Mouse (Mus musculus) gastrocnemius, adult 2 months (tissue): ENCODE data around the gene Lect2. TPM values are rescaled to one million over a fixed set of nuclear protein-coding genes. Genes with fewer than 3 reads are reported as not detected.

Source experiments
- DNase-seq: peaks from one replicate; pipeline ENCODE4 v3.0.0; 2022
- H3K27ac ChIP-seq: fragments of 200-600 bp; 2 replicates; pipeline ENCODE4 v1.8.1; 2022; ENCODE audit warnings: mild to moderate bottlenecking
- H3K4me3 ChIP-seq: fragments of 200-600 bp; 2 replicates; pipeline ENCODE4 v1.8.1; 2022; ENCODE audit warnings: mild to moderate bottlenecking, moderate library complexity
- CTCF ChIP-seq: fragments of 200-600 bp; IDR thresholded peaks from 2 replicates; pipeline ENCODE4 v1.8.1; 2022; ENCODE audit warnings: antibody characterized with exemption, mild to moderate bottlenecking, moderate library complexity
- intact Hi-C: fragments of 180-260 bp; cut with DNase I; formaldehyde crosslinking; loops from one replicate; pipeline ENCODE4 v1.15.1; 2025
- long read RNA-seq, 2 experiments: library from polyadenylated mRNA; stranded (forward); transcript quantifications; one replicate each; pipeline ENCODE4 v2.0.0; 2021
- total RNA-seq, 2 experiments: library from RNA; stranded (reverse); gene quantifications; 2 replicates each; pipeline ENCODE4 v1.2.3; 2021

Lect2 gene
- not detected for total RNA-seq
- long read RNA-seq, experiment 1 = 0 reads
- long read RNA-seq, experiment 2 = 0 reads

GRCm38 (mm10) chr13:56548401-56548800 is at the start of gene Lect2:
Lect2 (minus strand) TSS chr13:56548502.
- no peak for TF ChIP-seq CTCF
- H3K27ac ChIP-seq = no peak within 1 kb of the TSS
- H3K4me3 ChIP-seq = no peak within 1 kb of the TSS
- intact Hi-C loops = no loop called here
- DNase-seq = no peak

GRCm38 (mm10) chr13:56597296-56597695 is 49.0 kb upstream of the Lect2 start:
- no peak for DNase-seq
- Histone ChIP-seq H3K4me3 (no peak overlapping the region), H3K27ac (no peak overlapping the region)
- no peak for TF ChIP-seq CTCF
- intact Hi-C loops = no loop called here

DNA sequence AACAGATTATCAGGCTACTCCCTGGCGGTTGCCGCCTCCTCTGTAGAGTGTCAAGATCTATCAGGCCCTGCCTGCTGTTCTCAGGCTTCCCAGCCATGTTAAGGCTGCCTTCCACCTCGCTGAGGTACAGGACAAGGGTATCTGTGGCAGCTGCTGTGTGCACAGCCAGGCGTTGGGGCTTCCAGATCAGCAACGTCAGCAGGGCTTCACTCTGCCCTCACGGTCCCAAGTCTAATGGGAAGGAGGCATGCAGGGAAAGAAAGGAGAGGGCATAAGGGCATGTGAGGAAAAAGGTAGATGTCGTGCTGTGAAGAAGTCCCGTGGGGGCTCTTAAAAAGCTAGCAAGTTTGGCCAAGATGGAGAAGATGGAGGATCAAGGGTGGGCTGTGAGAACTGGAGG is 46.9 kb upstream of the Lect2 start:
- no peak for TF ChIP-seq CTCF
- no peak overlapping the region for H3K27ac ChIP-seq
- no peak overlapping the region for H3K4me3 ChIP-seq
- intact Hi-C loops = no loop called here
- DNase-seq = no peak

- DNase-seq = no peak
- Histone ChIP-seq H3K27ac (no peak overlapping the region), H3K4me3 (no peak overlapping the region)
- intact Hi-C loops = no loop called here
- no peak for TF ChIP-seq CTCF
Measured at GRCm38 (mm10) chr13:56593961-56594391, 45.7 kb upstream of the Lect2 start.

DNA sequence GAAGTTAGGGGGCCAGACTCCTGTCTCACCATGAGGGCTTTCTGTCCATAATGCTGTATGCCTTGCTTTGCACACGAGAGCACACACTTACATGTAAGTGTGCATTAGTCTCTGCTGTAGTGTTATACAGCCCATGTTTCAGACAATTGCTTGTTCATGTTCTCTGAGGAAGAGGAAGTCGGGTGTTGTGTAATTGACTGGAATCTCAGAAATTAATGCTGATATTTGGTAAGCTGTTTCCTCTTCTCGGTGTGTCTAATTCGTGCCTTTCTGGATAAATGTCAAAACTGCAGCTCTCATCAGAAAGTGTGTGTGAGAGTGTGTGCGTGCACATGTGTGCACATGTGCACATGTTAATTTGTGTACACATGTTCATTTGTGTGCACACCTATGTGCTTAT is 44.9 kb upstream of the Lect2 start:
- H3K4me3 ChIP-seq = no peak overlapping the region
- no peak for TF ChIP-seq CTCF
- intact Hi-C loops = no loop called here
- DNase-seq = no peak
- H3K27ac ChIP-seq = no peak overlapping the region

DNA sequence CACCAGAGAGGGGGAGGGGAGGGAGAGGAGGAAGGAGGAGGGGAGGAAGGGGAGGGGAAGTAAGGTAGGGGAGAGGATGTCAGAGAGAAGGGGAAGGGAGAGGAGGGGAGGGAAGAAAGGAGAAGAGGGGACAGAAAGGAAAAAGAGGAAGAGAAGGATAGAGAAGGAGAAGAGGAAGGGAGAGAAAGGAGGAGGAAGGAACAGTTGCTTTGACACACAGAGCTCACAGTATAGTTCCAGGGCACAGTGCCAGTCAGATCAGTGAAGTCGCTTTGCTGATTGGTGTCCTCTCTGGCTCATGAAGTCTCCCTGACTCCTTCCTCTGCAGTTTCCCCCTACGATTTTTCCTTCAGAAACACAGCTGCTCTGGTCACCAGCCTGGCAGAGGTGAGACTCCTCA is 43.6 kb upstream of the Lect2 start:
- TF ChIP-seq CTCF = no peak
- intact Hi-C loops = no loop called here
- no peak overlapping the region for H3K4me3 ChIP-seq
- DNase-seq = no peak
- H3K27ac ChIP-seq = no peak overlapping the region

GRCm38 (mm10) chr13:56591191-56591590 is 42.9 kb upstream of the Lect2 start:
- TF ChIP-seq CTCF = no peak
- H3K4me3 ChIP-seq = no peak overlapping the region
- H3K27ac ChIP-seq = peak overlapping the region; percentile 24
- DNase-seq = peak; percentile 55
- intact Hi-C loops = no loop called here

DNA sequence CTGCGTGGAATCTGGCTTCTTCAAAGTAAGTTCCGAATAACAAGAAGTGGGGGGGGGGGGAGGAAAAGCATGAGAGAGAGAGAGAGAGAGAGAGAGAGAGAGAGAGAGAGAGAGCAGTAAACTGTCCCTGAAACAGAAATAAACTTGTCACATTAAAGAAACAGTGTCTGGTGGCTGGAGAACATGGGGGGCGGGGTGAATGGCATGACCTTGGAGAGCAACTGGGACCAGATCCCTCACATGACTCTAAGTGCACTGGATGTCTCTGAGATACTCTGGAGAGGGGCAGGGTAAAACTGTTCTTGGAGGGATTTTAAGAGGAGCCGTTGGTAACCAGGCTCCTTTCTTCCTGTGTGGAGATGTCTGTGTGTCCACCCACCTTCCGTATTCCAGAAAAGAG is 41.9 kb upstream of the Lect2 start:
- H3K4me3 ChIP-seq = no peak overlapping the region
- no peak for DNase-seq
- H3K27ac ChIP-seq = peak overlapping the region; percentile 13; the same call in 1 of the 2 replicates
- intact Hi-C loops = no loop called here
- no peak for TF ChIP-seq CTCF

GRCm38 (mm10) chr13:56588454-56589117 is 40.3 kb upstream of the Lect2 start:
- Histone ChIP-seq H3K27ac (peak overlapping the region; percentile 62), H3K4me3 (no peak overlapping the region)
- intact Hi-C loops = no loop called here
- peak; percentile 72 for DNase-seq
- TF ChIP-seq CTCF = no peak

DNA sequence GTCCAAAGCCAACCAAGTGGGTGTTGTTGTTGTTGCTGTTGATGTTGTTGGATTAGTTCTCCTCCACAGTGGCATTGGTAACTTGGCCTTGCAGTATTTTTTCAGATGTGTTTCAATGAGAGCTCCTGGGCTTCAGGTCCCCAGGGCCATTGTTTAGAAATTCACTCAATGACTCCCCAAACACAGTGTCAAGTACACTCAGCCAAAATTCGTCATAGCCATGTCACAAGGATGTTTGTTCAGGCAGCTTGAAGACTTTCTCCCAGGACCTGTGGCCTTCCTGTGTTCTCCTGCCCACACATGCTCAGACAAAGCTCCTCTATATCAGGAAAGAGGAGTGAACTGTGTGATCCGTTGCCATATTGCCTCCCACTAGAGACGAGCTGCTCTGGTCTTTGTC is 37.7 kb upstream of the Lect2 start:
- no peak overlapping the region for H3K27ac ChIP-seq
- no peak for TF ChIP-seq CTCF
- H3K4me3 ChIP-seq = no peak overlapping the region
- no peak for DNase-seq
- intact Hi-C loops = no loop called here

- intact Hi-C loops = no loop called here
- 0 out of 2 replicates have a peak overlapping the region, but pooled peaks have one; percentile 56 for H3K27ac ChIP-seq
- TF ChIP-seq CTCF = no peak
Measured at GRCm38 (mm10) chr13:56582720-56583119, 34.4 kb upstream of the Lect2 start.

GRCm38 (mm10) chr13:56581961-56582434 is 33.7 kb upstream of the Lect2 start:
- intact Hi-C loops = no loop called here
- Histone ChIP-seq H3K4me3 (no peak overlapping the region), H3K27ac (peak overlapping the region; percentile 71)
- no peak for TF ChIP-seq CTCF
- DNase-seq = peak; percentile 78

More at GRCm38 (mm10) chr13:56582720-56583119, 34.4 kb upstream of the Lect2 start:
- DNase-seq = no peak
- no peak overlapping the region for H3K4me3 ChIP-seq

DNA sequence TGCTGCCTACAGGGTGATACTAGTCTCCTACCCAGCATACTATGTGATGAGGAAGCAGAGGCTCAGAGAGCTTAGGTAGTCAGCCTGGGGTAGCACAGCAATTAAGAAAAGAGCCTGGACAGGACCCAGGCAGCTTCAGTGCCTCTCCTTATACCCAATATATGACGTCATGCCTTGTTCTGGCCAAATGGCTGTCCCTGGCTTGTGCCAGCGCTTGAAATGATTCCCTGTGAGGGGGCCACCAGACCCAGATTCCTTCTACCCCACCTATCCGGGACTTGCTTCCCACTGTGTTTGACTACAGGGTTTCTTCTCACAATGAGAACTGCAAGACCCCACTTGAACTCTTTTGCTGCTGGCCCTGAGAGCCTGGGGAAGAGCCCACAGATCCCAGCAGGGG is 33.2 kb upstream of the Lect2 start:
- Histone ChIP-seq H3K27ac (peak overlapping the region; percentile 63), H3K4me3 (no peak overlapping the region)
- DNase-seq = peak; percentile 38
- intact Hi-C loops = no loop called here
- no peak for TF ChIP-seq CTCF

DNA sequence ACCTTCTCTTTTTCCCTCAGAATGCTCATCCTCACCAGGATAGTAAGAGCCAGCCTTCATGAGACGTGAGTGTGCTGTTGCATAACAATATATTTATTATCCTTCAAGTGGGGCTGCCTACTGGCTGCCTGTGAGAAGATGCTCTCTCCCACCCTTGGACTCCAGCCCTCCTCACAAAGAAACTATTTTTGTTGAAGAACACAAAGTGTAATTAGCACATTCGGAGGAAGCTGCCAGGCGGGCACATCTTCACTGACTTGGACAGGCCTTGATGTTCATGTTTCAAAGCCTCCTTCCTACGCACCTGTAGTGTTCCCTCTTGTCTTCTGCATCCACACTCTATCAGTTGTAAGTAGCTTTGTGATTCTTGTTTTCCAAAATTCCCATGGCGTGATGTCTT is 32.1 kb upstream of the Lect2 start:
- no peak for DNase-seq
- intact Hi-C loops = no loop called here
- Histone ChIP-seq H3K27ac (peak overlapping the region; percentile 63; the same call in 1 of the 2 replicates), H3K4me3 (no peak overlapping the region)
- TF ChIP-seq CTCF = no peak
